Mouse (Mus musculus) right cerebral cortex, postnatal 25 days (tissue): Measurements from ENCODE around the gene Slc25a28.

Source experiments
- DNase-seq: peaks from one replicate; pipeline ENCODE4 v3.0.0; 2022

Gene Slc25a28

DNA sequence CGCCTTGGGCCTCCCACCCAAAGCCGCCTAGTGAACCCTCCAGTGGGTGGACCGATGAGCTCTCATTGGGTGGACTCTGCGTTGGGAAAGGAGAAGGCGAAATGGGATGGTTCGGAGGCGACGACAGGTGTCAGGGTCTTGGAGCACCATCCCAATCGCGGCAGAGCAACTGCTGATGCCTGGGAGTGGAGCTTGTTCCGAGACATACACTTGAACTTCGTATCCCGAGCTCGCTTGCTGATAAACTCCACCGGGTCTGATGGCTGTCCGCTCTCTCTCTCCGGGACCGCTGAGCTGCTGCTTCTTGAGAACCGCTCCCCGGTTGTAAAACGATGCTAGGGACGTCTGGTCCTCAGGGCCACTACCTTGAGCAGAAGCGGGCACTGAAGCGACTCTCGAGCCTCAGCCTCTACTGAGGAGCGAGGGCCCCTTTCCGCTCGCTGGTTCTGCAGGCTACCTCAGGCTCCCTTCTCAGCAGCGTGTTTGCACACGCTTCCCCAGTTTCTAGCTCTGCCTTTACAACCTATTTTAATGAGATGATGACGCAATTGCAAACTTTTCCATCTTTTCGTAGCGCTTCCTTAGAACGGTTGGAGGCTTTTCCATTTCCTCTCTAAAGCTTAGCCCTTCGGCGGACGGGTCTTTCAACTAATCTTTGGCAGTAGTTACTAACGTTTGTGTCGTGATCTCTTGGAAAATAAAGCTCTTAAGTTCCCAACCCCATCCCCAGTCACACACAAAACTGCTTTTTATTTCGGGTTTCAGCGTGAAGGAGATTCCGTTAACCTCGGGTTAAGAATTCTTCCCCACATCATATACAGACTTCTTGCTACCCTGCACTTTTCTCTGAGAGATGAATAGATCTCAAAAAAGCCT lies 1.1 kb upstream of the Slc25a28 start:
- DNase-seq: peak; percentile 45

DNA sequence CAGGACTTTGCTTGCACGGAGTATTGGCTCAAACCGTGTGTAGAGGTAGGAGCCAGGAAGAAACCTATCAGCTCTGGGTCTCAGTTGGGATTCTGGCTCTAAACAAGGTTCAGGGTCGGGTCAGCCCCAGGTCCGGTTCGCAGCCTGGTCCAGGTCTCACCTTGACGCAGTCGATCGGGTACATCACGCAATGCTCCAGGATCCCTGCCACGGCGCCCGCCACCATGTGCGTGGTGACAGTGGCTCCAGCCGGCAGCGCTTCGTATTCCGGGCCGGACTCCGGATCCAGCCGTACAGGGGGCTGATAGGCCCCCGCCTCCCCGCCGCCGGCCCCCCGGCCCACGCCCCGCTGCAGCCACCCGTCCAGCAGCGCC lies 378 bp downstream of the Slc25a28 start:
- no peak for DNase-seq

DNA sequence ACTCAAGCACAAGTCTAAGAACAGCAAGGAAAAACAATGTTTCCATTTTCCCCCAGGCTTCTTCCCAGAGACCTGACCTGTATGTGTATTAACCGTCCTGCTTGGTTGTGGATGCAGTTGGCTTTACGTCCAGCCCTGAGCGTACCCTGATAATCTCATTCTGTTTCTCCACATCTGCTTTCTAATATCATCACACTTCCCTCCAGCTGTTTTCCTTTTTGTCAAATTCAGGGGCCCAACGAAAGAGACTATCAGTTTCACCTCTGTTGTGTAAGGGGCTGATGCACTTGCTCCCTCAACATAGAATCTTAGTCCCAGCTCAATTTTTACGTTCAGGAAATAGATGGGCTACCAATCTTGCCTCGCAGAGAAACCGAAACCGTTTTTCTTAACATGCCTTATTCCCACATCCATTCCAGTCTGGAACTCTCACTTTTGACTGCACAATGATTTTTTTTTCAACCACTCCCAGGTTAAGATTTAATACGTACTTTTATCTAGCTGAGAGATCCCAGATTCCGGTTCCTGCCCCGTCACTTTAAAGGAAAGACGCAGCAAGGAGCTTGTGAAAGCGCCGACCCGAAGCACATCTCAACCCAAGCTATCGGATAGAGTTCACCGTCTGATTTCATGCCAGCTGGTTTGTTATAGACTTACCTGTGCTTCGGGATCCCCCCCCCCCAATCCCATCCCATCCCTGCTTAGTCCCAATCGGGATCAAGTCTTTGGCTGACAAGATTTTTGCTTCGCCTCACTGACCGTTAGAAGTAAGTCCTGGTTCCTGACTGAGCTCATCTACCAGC lies 967 bp downstream of the Slc25a28 start:
- DNase-seq: no peak

- no peak for DNase-seq
Observed at GRCm38 (mm10) chr19:43671054-43671453, 3.6 kb downstream of the Slc25a28 start.

GRCm38 (mm10) chr19:43669136-43669759 lies 5.4 kb downstream of the Slc25a28 start:
- no peak for DNase-seq

GRCm38 (mm10) chr19:43667430-43667809 lies 7.3 kb downstream of the Slc25a28 start:
- no peak for DNase-seq

GRCm38 (mm10) chr19:43666661-43667429 lies 7.8 kb downstream of the Slc25a28 start:
- no peak for DNase-seq

DNA sequence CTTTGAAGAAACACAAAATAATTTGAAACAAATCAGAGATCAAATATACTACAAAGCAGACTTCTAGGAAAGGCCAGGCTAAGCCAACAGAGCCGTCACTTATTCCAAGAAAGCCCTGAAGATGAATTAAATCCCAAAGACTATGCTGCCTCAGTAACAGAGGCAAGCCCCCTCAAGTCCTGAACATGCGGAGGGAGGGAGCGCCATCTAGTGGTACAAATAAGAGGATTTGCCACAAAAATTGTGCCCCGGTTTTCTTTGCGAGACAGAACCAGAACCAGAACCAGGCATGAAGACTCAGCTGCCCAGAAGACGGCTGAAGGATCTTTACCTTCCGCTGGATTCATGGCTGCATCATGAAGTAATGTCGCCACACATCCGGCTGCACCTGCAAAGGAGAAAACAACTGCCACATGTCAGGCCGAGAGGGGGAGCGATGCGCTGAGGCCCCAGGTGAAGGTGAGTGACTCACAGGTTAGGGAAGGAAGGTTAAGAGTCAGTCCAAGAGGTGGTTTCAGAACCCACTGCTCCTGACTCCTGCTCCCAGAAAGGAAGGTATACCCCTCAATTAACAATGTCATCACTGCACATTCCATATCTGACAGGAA lies 9.1 kb downstream of the Slc25a28 start:
- peak; percentile 23 for DNase-seq

DNA sequence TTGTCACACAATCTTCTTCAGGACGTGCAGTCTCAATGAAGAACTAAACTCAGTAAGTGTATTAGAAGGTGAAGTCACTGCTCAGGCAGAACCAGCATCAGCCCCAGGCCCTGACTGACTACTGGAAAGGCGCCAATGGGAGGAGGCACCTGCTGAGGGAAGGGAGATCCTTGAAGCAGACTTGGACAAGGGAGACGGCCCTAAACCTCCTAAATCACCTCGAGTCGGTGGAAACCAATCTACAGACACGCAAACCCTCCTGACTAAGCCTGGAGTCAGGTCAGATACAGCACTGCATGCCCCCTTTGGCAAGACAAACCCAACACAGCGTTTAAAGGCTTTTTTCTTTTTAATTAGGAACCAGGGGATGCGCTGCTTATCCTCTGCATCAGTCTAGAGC lies 11.2 kb downstream of the Slc25a28 start:
- no peak for DNase-seq

GRCm38 (mm10) chr19:43662176-43662967 lies 12.3 kb downstream of the Slc25a28 start:
- DNase-seq: no peak

GRCm38 (mm10) chr19:43660774-43661173 lies 13.9 kb downstream of the Slc25a28 start:
- DNase-seq: no peak

DNA sequence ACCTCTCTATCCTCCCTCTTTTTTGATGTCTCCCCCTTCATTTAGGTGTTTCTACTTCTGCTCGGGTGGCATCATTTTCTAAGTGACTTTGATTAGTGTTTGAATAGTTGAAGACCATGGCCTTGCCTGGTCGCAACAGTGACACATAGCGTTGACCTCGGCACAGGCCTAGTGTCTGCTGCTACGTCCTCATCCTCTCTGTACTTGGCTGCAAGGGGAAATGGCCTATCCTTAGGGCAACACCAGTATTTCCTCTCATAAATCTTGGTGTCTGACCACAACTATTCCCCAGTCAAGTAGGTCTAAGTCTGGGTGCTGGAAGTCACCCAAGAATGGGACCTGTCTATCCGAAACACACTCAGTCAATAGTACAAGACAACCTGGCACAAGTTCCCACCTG lies 15.0 kb downstream of the Slc25a28 start:
- DNase-seq: no peak

GRCm38 (mm10) chr19:43655735-43656492 lies 18.8 kb downstream of the Slc25a28 start:
- DNase-seq: peak; percentile 56

- DNase-seq: no peak
Observed at GRCm38 (mm10) chr19:43651241-43651785, 23.4 kb downstream of the Slc25a28 start.

DNA sequence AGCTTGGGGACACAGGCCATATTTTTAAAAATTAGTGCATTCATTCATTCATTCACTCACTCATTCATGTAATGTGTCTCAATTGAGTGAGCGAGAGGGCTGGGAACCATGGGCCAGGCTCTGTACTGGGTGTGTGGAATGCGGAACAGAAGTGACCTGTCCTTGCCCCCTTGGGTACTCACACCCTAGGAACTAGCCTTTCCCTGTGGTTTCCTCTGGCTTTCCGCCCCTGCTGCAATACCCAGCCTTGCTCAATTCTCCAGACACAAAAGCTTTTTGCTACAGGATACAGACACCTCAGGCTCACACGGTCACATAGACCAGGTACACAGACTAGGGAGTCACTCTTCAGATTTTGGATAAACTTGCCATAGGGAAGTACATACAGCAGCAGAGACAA lies 26.3 kb downstream of the Slc25a28 start:
- no peak for DNase-seq

DNA sequence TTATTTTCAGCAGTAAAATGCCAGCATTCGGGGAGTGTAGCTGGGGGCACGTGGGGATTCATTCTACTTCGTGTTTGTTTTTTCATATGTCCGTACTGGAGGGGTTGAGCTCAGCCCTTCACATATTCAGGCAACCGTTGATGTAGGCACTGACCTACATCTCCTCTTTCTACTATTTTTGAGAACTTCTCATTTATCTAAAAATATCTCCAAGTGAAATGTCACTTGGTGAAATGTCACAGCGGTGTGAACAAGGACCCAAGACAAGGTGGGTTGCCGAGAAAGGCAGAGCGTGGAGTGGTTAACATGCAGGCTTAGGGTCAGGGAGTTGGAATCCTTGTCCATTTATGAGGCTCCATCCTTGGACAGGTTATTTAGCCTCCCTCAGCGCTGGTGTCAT lies 27.4 kb downstream of the Slc25a28 start:
- DNase-seq: no peak

GRCm38 (mm10) chr19:43646852-43647251 lies 27.8 kb downstream of the Slc25a28 start:
- DNase-seq: no peak

DNA sequence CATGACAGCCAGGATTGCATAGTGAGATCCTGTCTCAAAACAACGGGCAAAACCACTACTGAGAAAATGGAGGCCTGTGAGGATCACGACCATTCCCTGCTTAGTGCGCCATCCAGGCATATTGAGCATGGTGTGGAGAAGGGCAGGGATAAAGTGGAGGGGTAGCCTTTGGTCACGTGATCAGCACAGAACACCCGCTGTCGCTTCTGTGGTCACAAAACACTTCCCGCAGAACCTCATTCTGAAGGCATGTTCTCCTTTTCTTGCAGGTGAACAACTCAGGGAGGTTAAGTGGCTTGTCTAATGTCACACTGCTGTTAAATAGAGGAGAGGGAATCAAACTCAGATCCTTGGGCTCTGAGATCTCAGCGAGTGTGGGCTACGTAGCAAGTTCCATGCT lies 29.2 kb downstream of the Slc25a28 start:
- DNase-seq: no peak

GRCm38 (mm10) chr19:43642843-43643242 lies 31.8 kb downstream of the Slc25a28 start:
- no peak for DNase-seq

DNA sequence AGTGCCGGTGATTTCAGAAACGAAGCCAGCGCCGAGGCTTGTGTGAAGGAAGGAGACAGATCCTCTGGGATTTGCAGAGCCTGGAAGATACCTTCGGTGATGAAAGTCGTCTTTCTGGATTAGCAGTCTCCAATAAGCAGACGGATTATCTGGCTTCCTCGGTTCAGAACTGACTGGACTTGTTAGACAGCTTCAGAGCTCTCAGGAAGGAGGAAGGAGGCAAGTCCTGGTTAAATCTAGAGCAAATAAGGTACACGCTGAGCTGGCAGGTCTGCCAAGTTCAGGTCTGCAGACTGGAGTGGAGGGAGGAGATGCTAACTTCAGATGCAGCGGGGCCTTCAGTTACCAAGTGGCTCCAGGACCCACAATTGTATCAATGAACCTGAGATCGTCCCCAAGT lies 32.8 kb downstream of the Slc25a28 start:
- no peak for DNase-seq
